Mouse (Mus musculus): ENCODE results near the gene Trim13. TPM values are rescaled to one million over a fixed set of nuclear protein-coding genes. Genes with fewer than 3 reads are reported as not detected.
A peak's percentile ranks its signal among the peaks of the same experiment; 100 is the strongest.

Trim13 gene
- total and polyA plus RNA-seq, 2 experiments = 0.64 to 1.2 TPM

GRCm38 (mm10) chr14:61647881-61648684 lies 50.0 kb downstream of the Trim13 start:
- Histone ChIP-seq H3K27me3 (ENCODE audit: control insufficient read depth, insufficient read depth, low read length) (no peaks in the 10 kb centered on the region), H3K4me1 (ENCODE audit: control insufficient read depth, insufficient read depth, low read length) (peaks cover 5% of the 10 kb centered on the region), H3K9ac (ENCODE audit: low read depth, low read length) (peak overlapping the region; percentile 73), H3K36me3 (ENCODE audit: control insufficient read depth, insufficient read depth, low read length) (no peaks in the 10 kb centered on the region), H3K27ac (replicated peaks; ENCODE audit: insufficient read depth, low read depth, low read length) (peak overlapping the region; percentile 42; the same call in 1 of the 2 replicates), H3K79me2 (ENCODE audit: control insufficient read depth, insufficient read depth, low read length) (peaks cover 3% of the 10 kb centered on the region; the same call in 1 of the 2 replicates), H3K4me3 (ENCODE audit: insufficient read depth, low read depth, low read length) (peak overlapping the region; percentile 47)
- under 1% methylated on average over 94 of the region's 95 CpGs for WGBS
- no peak for DNase-seq (ENCODE audit: extremely low read depth, low read depth, low spot score)
- TF ChIP-seq CTCF (IDR thresholded peaks at IDR 0.05; ENCODE audit: low read depth, low read length) = no peak
- no peak for TF ChIP-seq POLR2A (IDR thresholded peaks at IDR 0.05; ENCODE audit: extremely low read depth, insufficient read depth, low read length)

GRCm38 (mm10) chr14:61648685-61649504 lies 50.8 kb downstream of the Trim13 start:
- peaks cover 3% of the 10 kb centered on the region; the same call in 1 of the 2 replicates for H3K79me2 ChIP-seq (ENCODE audit: control insufficient read depth, insufficient read depth, low read length)
- H3K9ac ChIP-seq (ENCODE audit: low read depth, low read length) = peak overlapping the region; percentile 44
- peak; percentile 72 for DNase-seq (ENCODE audit: extremely low read depth, low read depth, low spot score)
- no peaks in the 10 kb centered on the region for H3K27me3 ChIP-seq (ENCODE audit: control insufficient read depth, insufficient read depth, low read length)
- WGBS = 2% methylated on average over 62 of the region's 62 CpGs
- no peaks in the 10 kb centered on the region for H3K36me3 ChIP-seq (ENCODE audit: control insufficient read depth, insufficient read depth, low read length)
- peaks cover 5% of the 10 kb centered on the region for H3K4me1 ChIP-seq (ENCODE audit: control insufficient read depth, insufficient read depth, low read length)
- H3K27ac ChIP-seq (replicated peaks; ENCODE audit: insufficient read depth, low read depth, low read length) = peak overlapping the region; percentile 42
- peak overlapping the region; percentile 47 for H3K4me3 ChIP-seq (ENCODE audit: insufficient read depth, low read depth, low read length)
- TF ChIP-seq CTCF (IDR thresholded peaks at IDR 0.05; ENCODE audit: low read depth, low read length) (no peak), POLR2A (IDR thresholded peaks at IDR 0.05; ENCODE audit: extremely low read depth, insufficient read depth, low read length) (peak; percentile 63)

GRCm38 (mm10) chr14:61650291-61650960 lies 52.4 kb downstream of the Trim13 start:
- H3K27ac ChIP-seq (replicated peaks; ENCODE audit: insufficient read depth, low read depth, low read length) = no peak overlapping the region
- 42% methylated on average over 9 of the region's 9 CpGs for WGBS
- peak; percentile 32 for DNase-seq (ENCODE audit: extremely low read depth, low read depth, low spot score)

More at GRCm38 (mm10) chr14:61650291-61650960, 52.4 kb downstream of the Trim13 start:
- H3K36me3 ChIP-seq (ENCODE audit: control insufficient read depth, insufficient read depth, low read length) = no peaks in the 10 kb centered on the region
- peaks cover 7% of the 10 kb centered on the region; the same call in 1 of the 2 replicates for H3K79me2 ChIP-seq (ENCODE audit: control insufficient read depth, insufficient read depth, low read length)
- no peak overlapping the region for H3K4me3 ChIP-seq (ENCODE audit: insufficient read depth, low read depth, low read length)
- no peaks in the 10 kb centered on the region for H3K27me3 ChIP-seq (ENCODE audit: control insufficient read depth, insufficient read depth, low read length)
- no peak overlapping the region for H3K9ac ChIP-seq (ENCODE audit: low read depth, low read length)
- H3K4me1 ChIP-seq (ENCODE audit: control insufficient read depth, insufficient read depth, low read length) = peaks cover 9% of the 10 kb centered on the region
- TF ChIP-seq POLR2A (IDR thresholded peaks at IDR 0.05; ENCODE audit: extremely low read depth, insufficient read depth, low read length) (no peak), CTCF (IDR thresholded peaks at IDR 0.05; ENCODE audit: low read depth, low read length) (peak; percentile 34; the same call in 1 of the 2 replicates)

Other genes starting within 250 kb of the Trim13 start
- gene Ebpl, start 237.8 kb upstream of the Trim13 start, total RNA-seq (2014; rRNA removed) = 17.2 and 17.6 TPM in 2 replicates
- gene Ebpl, start 237.8 kb upstream of the Trim13 start, polyA plus RNA-seq (2012; rRNA removed) = 17.8 and 19.5 TPM in 2 replicates
- 24.7 and 24.9 TPM in 2 replicates for gene Kpna3, start 158.4 kb upstream of the Trim13 start, total RNA-seq (2014; rRNA removed)
- gene Kpna3, start 158.4 kb upstream of the Trim13 start, polyA plus RNA-seq (2012; rRNA removed) = 5.1 and 5.7 TPM in 2 replicates
- gene Spryd7, start 41.4 kb upstream of the Trim13 start, total RNA-seq (2014; rRNA removed) = 19.5 and 20.7 TPM in 2 replicates
- gene Spryd7, start 41.4 kb upstream of the Trim13 start, polyA plus RNA-seq (2012; rRNA removed) = 15.1 and 17.5 TPM in 2 replicates
- 0.07 TPM in 1 of 2 replicates, not detected in the other for gene Kcnrg, start 9.2 kb downstream of the Trim13 start, total RNA-seq (2014; rRNA removed)
- not detected in 2 replicates for gene Kcnrg, start 9.2 kb downstream of the Trim13 start, polyA plus RNA-seq (2012; rRNA removed)